Mouse (Mus musculus) heart, embryonic 10.5 days (tissue): Measurements from ENCODE around the gene Dhcr24. TPM values are rescaled to one million over a fixed set of nuclear protein-coding genes. Genes with fewer than 3 reads are reported as not detected.

ENCODE experiments used
- DNase-seq: peaks from one replicate; pipeline ENCODE4 v3.0.0-alpha.2; 2017; ENCODE audit warnings: low spot score
- H3K27ac ChIP-seq: fragments of 300-500 bp; sonication (generic); 2 replicates; pipeline ENCODE4 v1.5.1; 2016; ENCODE audit warnings: mild to moderate bottlenecking
- H3K27me3 ChIP-seq: fragments of 300-500 bp; sonication (generic); 2 replicates; pipeline ENCODE4 v1.6.1; 2016; ENCODE audit warnings: mild to moderate bottlenecking; ENCODE audit not compliant: poor library complexity, insufficient read depth, severe bottlenecking
- H3K36me3 ChIP-seq: fragments of 300-500 bp; sonication (generic); 2 replicates; pipeline ENCODE4 v1.6.1; 2016; ENCODE audit warnings: mild to moderate bottlenecking, moderate library complexity
- H3K4me1 ChIP-seq: fragments of 300-500 bp; sonication (generic); 2 replicates; pipeline ENCODE4 v1.6.1; 2016; ENCODE audit warnings: mild to moderate bottlenecking
- H3K4me3 ChIP-seq: fragments of 300-500 bp; sonication (generic); 2 replicates; pipeline ENCODE4 v1.5.1; 2016; ENCODE audit warnings: mild to moderate bottlenecking, moderate library complexity
- H3K9me3 ChIP-seq: fragments of 300-500 bp; sonication (generic); 2 replicates; pipeline ENCODE4 v1.6.1; 2016; ENCODE audit warnings: mild to moderate bottlenecking, moderate library complexity
- WGBS: fragments of 180-500 bp; shearing (Covaris S2); methylation state at CpG from one replicate; pipeline ENCODE4 v1.1.7; 2016; 5-methylcytosine and 5-hydroxymethylcytosine counted together
- polyA plus RNA-seq: library from polyadenylated mRNA; unstranded; fragments of >200 nt; fragmentation: Nextera tagmentation; extraction: Ambion mirVana; gene quantifications from 2 replicates; pipeline ENCODE4 v1.2.1, GENCODE M21; 2016

Dhcr24 gene
- polyA plus RNA-seq, 1 experiment from 2014 or later: 9.7 TPM

DNA sequence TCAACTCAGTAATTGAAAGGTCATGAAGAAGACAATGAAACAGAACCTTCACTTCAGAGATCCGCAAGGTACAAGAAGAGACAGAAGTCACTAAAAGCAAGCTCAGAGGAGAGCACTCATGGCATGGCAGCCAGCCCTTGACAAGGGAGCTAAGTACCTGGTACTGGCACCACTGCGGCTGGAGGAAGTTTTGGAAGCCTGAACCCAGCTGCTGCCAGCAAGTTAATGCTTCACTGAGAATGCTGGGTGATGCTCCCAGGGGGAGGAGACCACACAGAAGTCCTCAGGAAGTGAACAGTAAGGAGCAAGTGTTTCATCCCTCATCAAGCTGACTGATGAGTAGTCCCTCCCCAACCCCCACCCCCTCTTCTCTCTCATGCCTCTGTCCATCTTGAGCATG is 18.6 kb upstream of the Dhcr24 start:
- no peaks in the 10 kb centered on the region for H3K9me3 ChIP-seq
- no peaks in the 10 kb centered on the region for H3K36me3 ChIP-seq
- H3K27ac ChIP-seq: no peak overlapping the region
- WGBS: 85% methylated on average over 2 of the region's 2 CpGs
- no peak for DNase-seq
- peaks cover 2% of the 10 kb centered on the region; the same call in 1 of the 2 replicates for H3K27me3 ChIP-seq
- no peak overlapping the region for H3K4me3 ChIP-seq
- H3K4me1 ChIP-seq: peaks cover 18% of the 10 kb centered on the region

GRCm38 (mm10) chr4:106545817-106546373 is 14.9 kb upstream of the Dhcr24 start:
- peaks cover 24% of the 10 kb centered on the region for H3K4me1 ChIP-seq

GRCm38 (mm10) chr4:106546896-106547295 is 13.9 kb upstream of the Dhcr24 start:
- H3K36me3 ChIP-seq: no peaks in the 10 kb centered on the region
- no peaks in the 10 kb centered on the region for H3K9me3 ChIP-seq
- WGBS: 70% methylated on average over 1 of the region's 1 CpGs
- no peak overlapping the region for H3K4me3 ChIP-seq
- H3K4me1 ChIP-seq: peaks cover 24% of the 10 kb centered on the region
- DNase-seq: no peak
- 0 out of 2 replicates have a peak, but pooled peaks cover 2% of the 10 kb centered on the region for H3K27me3 ChIP-seq
- H3K27ac ChIP-seq: no peak overlapping the region

More at GRCm38 (mm10) chr4:106545817-106546373, 14.9 kb upstream of the Dhcr24 start:
- Histone ChIP-seq H3K36me3 (no peaks in the 10 kb centered on the region), H3K27me3 (0 out of 2 replicates have a peak, but pooled peaks cover 2% of the 10 kb centered on the region), H3K27ac (peak overlapping the region; percentile 52; the same call in 1 of the 2 replicates), H3K4me3 (no peak overlapping the region; the same call in 1 of the 2 replicates), H3K9me3 (no peaks in the 10 kb centered on the region)
- 25% methylated on average over 8 of the region's 8 CpGs for WGBS
- DNase-seq: no peak

DNA sequence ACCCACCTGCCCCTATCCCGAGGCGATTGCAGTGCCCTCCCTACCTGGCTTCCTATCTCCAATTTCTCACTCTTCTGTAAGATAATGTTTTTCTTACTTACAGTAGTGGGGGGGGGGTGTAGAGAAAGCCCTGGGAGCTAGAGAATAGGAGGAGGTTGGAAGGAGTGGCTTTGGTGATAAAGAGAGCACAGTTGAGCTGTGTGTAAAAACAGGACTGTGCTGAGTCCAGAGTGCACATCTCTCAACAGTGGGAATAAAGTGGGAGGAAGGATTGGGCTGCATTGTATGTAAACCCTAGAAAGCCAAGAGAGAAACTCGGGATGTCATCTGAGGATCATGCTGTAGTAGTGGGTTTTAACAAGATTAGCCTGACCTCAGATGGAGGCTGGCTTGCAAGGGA is 12.7 kb upstream of the Dhcr24 start:
- no peaks in the 10 kb centered on the region for H3K36me3 ChIP-seq
- H3K27ac ChIP-seq: no peak overlapping the region
- no peak overlapping the region for H3K4me3 ChIP-seq
- no peaks in the 10 kb centered on the region for H3K9me3 ChIP-seq
- H3K27me3 ChIP-seq: 0 out of 2 replicates have a peak, but pooled peaks cover 2% of the 10 kb centered on the region
- H3K4me1 ChIP-seq: peaks cover 24% of the 10 kb centered on the region
- DNase-seq: no peak
- 63% methylated on average over 3 of the region's 3 CpGs for WGBS

DNA sequence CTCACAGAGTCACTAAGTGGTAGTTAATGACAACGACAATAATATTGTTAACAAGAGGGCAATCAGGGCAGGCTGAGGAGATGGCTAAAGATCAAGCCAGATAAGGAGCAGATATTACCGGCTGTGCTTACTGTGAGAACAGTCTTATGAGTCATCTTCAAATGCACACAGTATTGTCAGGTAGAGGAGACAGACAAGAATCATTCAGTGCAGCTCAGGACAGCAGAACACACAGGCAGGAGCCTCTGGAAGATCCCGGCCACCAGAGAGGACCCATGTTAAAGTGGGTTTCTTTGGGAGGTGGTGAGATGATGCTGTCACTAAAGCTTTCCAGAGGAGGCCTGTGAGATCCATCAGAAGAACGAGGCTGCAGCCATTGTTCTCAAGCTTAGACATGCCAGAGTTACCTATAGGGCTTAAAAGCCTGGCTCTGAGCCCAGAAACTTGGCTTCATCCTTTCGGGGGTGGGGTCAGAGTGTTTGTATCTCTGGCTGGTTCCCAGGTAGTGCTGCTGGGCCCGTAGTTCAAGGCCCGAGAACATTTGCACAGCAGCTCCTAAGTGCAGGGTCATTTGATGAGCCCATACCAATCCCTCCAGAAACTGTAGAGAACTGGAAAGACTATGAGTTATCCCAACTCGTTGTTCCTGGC is 10.2 kb upstream of the Dhcr24 start:
- Histone ChIP-seq H3K27me3 (peaks cover 7% of the 10 kb centered on the region; the same call in 1 of the 2 replicates), H3K36me3 (no peaks in the 10 kb centered on the region), H3K9me3 (no peaks in the 10 kb centered on the region), H3K27ac (no peak overlapping the region), H3K4me1 (peaks cover 12% of the 10 kb centered on the region), H3K4me3 (no peak overlapping the region)
- WGBS: 65% methylated on average over 8 of the region's 8 CpGs
- no peak for DNase-seq

GRCm38 (mm10) chr4:106557262-106557661 is 3.6 kb upstream of the Dhcr24 start:
- Histone ChIP-seq H3K4me1 (peaks cover 15% of the 10 kb centered on the region), H3K27ac (no peak overlapping the region), H3K9me3 (no peaks in the 10 kb centered on the region), H3K36me3 (no peaks in the 10 kb centered on the region), H3K27me3 (peaks cover 10% of the 10 kb centered on the region; the same call in 1 of the 2 replicates), H3K4me3 (no peak overlapping the region)
- DNase-seq: no peak
- WGBS: 81% methylated on average over 5 of the region's 5 CpGs

- Histone ChIP-seq H3K4me3 (no peak overlapping the region), H3K27me3 (peaks cover 10% of the 10 kb centered on the region; the same call in 1 of the 2 replicates), H3K9me3 (no peaks in the 10 kb centered on the region), H3K27ac (no peak overlapping the region), H3K36me3 (no peaks in the 10 kb centered on the region), H3K4me1 (peaks cover 22% of the 10 kb centered on the region)
- DNase-seq: no peak
- no CpG with 5 or more reads among the region's 1 CpGs for WGBS
These were observed 2.9 kb upstream of the Dhcr24 start for GRCm38 (mm10) chr4:106557978-106558377.

DNA sequence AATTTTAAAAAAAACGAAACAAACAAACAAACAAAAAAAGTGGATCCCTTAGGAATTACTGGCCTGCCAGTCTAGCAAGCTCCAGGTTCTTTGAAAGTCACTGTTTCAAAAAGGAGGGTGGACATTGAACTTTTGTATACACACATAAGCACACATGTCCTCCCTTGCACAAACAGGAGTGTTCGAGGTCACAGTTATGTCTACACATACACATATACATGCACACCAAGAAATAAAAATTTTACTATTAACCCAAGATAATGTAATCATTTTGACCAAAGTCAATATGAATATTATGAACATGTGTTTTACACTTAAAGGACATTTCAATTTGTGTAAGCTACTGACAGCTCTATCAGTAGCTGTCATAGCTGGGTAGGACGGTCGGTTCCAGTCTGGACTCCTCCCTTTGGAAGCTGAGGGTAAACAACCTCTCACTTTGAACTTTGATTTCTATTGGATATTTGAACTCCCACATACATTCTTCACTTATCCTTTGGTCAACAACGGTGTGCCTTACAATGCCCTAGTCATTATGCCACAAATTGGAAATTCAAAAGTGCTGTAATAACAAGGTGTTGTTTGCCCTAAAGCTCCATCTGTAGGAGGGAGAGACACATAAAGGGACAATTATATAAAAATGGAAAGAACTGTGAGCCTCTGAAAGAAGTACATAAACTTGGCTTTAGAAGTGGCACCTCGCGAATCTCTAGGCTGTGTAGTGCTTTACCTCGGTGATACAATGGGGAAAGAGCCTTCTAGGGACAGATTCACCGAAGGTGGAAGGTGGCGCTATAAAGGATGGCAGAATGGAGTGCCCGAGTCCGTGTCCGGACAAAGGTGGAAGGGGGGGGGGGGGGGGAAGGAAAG is 1.3 kb upstream of the Dhcr24 start:
- H3K4me1 ChIP-seq: peaks cover 32% of the 10 kb centered on the region
- peak overlapping the region; percentile 95 for H3K27ac ChIP-seq
- H3K4me3 ChIP-seq: peak overlapping the region; percentile 99
- no peak for DNase-seq
- peaks cover 14% of the 10 kb centered on the region for H3K36me3 ChIP-seq
- no peaks in the 10 kb centered on the region for H3K9me3 ChIP-seq
- WGBS: 43% methylated on average over 10 of the region's 13 CpGs
- H3K27me3 ChIP-seq: peaks cover 10% of the 10 kb centered on the region; the same call in 1 of the 2 replicates

DNA sequence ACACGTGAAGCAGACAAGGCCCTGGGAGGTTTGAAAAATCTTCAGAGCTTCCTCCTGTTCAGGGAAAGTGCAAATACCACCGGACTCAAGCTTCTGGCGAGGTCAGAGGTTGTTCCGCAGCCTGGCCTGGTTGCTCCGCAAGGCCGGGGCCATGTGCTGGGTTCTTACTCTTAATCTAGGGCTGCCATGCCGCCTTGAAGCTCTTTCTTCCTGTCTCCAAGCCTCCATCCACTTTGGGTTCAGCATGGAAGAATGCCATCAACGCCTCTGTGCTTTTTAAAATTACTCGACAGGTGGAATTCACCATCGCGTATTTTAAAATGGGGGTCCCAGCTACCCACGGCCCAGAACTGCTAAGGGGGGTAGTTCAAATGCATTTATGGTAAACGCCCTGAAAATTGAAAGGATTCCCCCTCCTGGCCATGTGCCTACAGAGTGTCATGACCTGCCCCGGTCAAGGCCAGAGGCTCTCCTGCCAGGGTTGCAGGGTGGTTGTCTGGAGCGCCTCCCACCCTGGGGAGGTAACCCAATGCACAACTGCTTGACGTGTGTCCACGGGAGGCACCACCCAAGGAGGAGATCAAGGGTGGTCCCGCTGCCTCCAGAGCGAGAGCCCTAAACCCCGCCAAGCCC is 509 bp upstream of the Dhcr24 start:
- Histone ChIP-seq H3K4me1 (peaks cover 32% of the 10 kb centered on the region), H3K27ac (peak overlapping the region; percentile 95), H3K36me3 (peaks cover 22% of the 10 kb centered on the region), H3K9me3 (no peaks in the 10 kb centered on the region), H3K4me3 (peak overlapping the region; percentile 99), H3K27me3 (peaks cover 9% of the 10 kb centered on the region; the same call in 1 of the 2 replicates)
- no peak for DNase-seq
- WGBS: 3% methylated on average over 19 of the region's 20 CpGs

- H3K27ac ChIP-seq: peak overlapping the region; percentile 95
These were observed 1.2 kb downstream of the Dhcr24 start for GRCm38 (mm10) chr4:106562006-106562405.

GRCm38 (mm10) chr4:106562837-106563790 is 2.3 kb downstream of the Dhcr24 start:
- 61% methylated on average over 9 of the region's 9 CpGs for WGBS
- Histone ChIP-seq H3K9me3 (no peaks in the 10 kb centered on the region), H3K4me1 (peaks cover 32% of the 10 kb centered on the region), H3K27ac (peak overlapping the region; percentile 52; the same call in 1 of the 2 replicates), H3K4me3 (peak overlapping the region; percentile 99), H3K36me3 (peaks cover 50% of the 10 kb centered on the region), H3K27me3 (no peaks in the 10 kb centered on the region)
- no peak for DNase-seq

More at GRCm38 (mm10) chr4:106562006-106562405, 1.2 kb downstream of the Dhcr24 start:
- no peak for DNase-seq
- Histone ChIP-seq H3K36me3 (peaks cover 39% of the 10 kb centered on the region), H3K27me3 (no peaks in the 10 kb centered on the region), H3K4me3 (peak overlapping the region; percentile 99), H3K9me3 (no peaks in the 10 kb centered on the region), H3K4me1 (peaks cover 32% of the 10 kb centered on the region)
- 20% methylated on average over 6 of the region's 6 CpGs for WGBS
